Mouse (Mus musculus): ENCODE measurements around the gene Zfp865.

GRCm38 (mm10) chr7:5080815-5081214 is 60.6 kb downstream of the Zfp865 start:
- TF ChIP-seq CTCF (IDR thresholded peaks at IDR 0.05; ENCODE audit: borderline replicate concordance, insufficient read depth, low read depth, low read length): no peak
- no peak for TF ChIP-seq POLR2A (IDR thresholded peaks at IDR 0.05; ENCODE audit: borderline replicate concordance, insufficient read depth, low read length)
